Mouse (Mus musculus) heart, postnatal 0 days (tissue): ENCODE measurements at regions not wholly inside any gene's neighbourhood (a gene's known extent, or its start where the extent isn't known, plus 50 kb on each side); places are given as distances from the start of the nearest gene placed in this dataset.

ENCODE experiments used
- CTCF ChIP-seq: IDR thresholded peaks from 2 replicates; pipeline ENCODE4 v1.5.1; 2016; ENCODE audit warnings: antibody characterized with exemption, control low read depth, low read depth
- EP300 ChIP-seq: IDR thresholded peaks from 2 replicates; pipeline ENCODE4 v1.6.1; 2016; ENCODE audit warnings: antibody characterized with exemption, low read depth

GRCm38 (mm10) chr1:88869885-88870284, 167.9 kb upstream of the Arl4c start:
- TF ChIP-seq CTCF (no peak), EP300 (no peak)
